Mouse (Mus musculus): ENCODE data around the gene Arhgap30. TPM values are rescaled to one million over a fixed set of nuclear protein-coding genes. Genes with fewer than 3 reads are reported as not detected.

Arhgap30 gene
- 2.9 and 3.8 TPM in 2 replicates for polyA plus RNA-seq (2015; fragmentation: Nextera tagmentation; extraction: Ambion mirVana)

DNA sequence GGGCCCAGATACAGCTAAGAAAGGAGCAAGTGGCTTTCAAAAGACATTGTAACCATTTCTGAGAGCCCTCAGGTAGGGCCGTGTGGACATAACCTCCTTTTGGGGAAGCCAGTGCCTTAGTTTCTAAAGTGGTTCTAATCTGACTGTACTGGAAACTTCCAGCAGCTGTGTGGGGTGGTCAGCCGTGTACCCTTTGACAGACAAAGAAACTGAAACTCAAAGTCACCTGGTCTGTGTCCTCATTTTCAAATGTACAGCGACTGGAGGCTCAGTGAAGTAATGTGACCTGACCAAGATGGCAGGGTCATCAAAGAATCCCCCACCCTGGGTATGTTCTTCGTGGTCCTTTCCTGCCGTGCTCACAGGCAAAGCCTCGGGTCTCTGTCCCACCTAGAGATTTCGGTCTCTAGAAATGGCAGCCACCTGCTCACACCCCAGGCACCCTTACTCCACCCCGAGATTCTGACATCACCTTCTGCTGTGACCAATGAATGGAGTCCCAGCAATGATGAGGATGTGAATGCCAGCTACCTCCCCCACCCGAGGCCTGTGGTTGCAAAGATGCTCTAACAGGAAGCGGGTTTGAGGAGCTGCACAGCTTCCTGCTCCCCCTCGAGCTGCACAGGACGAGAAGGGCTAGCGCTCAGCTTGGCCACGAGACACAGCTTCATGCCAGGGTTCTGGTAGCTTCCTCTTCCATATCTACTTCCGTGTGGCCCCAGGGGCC, at the start of gene Arhgap30:
Arhgap30 (plus strand) TSS at position 579 of the 727 bp plus-strand sequence.
- Histone ChIP-seq H3K4me2 (ENCODE audit: low read depth, low read length) (no peak within 1 kb of the TSS), H3K9ac (ENCODE audit: low read length) (0 out of 2 replicates have a peak within 1 kb of the TSS, but pooled peaks have one; percentile 2), H3K27me3 (ENCODE audit: control insufficient read depth, insufficient read depth, low read length) (no peaks in the 10 kb centered on the region), H3K36me3 (ENCODE audit: control insufficient read depth, insufficient read depth, low read length) (no peaks in the 10 kb centered on the region), H3K9me3 (replicated peaks; ENCODE audit: control insufficient read depth, low read length) (no peaks in the 10 kb centered on the region), H3K4me1 (ENCODE audit: control insufficient read depth, insufficient read depth, low read length) (no peaks in the 10 kb centered on the region), H3K4me3 (replicated peaks; ENCODE audit: low read length) (peak within 1 kb of the TSS; percentile 14), H3K27ac (ENCODE audit: low read length) (peak within 1 kb of the TSS; percentile 54; the same call in 1 of the 2 replicates)
- no peak; the same call in 1 of the 2 replicates for ATAC-seq (ENCODE audit: insufficient read depth, low FRiP score)
- WGBS = 73% methylated on average over 15 of the region's 15 CpGs

DNA sequence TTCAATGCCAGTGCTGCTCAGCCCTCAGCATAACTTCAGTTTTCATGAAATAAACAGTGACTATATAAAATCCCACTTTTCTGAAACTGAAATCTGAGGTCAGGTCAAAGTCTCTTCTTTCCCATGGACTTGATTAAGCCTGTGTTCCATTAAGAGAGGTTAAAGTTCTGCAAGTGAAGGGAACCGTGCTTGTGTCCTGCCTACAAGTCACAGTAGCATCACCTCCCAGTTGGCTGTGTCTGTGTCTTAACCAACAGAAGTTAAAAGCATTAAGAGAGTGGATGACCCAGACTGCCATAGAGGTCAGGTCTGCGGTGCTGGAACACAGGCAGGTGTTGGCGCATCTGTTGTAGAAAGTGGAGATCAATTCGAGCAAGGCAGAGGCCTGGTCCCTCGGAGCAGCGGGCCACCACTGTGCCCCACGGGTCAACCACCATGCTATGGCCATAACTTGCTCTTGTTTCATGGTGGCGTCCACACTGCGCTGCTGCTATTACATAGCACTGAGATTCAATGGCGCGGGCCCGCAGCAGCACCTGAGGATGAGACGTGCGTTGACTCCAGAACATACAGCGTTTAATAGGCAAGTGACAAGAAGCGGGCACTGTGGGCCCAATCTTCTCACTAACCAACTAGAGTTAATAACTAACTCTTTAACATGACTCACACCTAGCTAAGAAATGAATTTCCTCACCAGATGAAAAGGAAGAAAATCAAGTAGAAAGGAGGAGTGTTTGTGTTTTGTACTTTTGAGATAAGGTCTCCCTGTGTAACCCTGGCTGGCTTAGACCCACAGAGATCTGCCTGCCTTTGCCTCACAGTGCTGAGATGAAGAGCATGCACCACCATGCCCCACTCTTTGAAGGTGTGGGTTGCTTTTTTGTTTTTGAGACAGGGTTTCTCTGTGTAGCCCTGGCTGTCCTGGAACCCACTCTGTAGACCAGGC, 46.2 kb upstream of the Arhgap30 start:
- Histone ChIP-seq H3K36me3 (ENCODE audit: control insufficient read depth, insufficient read depth, low read length) (peaks cover 11% of the 10 kb centered on the region), H3K9me3 (replicated peaks; ENCODE audit: control insufficient read depth, low read length) (peaks cover 6% of the 10 kb centered on the region; the same call in 1 of the 2 replicates), H3K9ac (ENCODE audit: low read length) (no peak overlapping the region), H3K27me3 (ENCODE audit: control insufficient read depth, insufficient read depth, low read length) (no peaks in the 10 kb centered on the region), H3K4me2 (ENCODE audit: low read depth, low read length) (no peak overlapping the region), H3K4me3 (replicated peaks; ENCODE audit: low read length) (no peak overlapping the region), H3K4me1 (ENCODE audit: control insufficient read depth, insufficient read depth, low read length) (peaks cover 18% of the 10 kb centered on the region), H3K27ac (ENCODE audit: low read length) (no peak overlapping the region)
- 90% methylated on average over 16 of the region's 16 CpGs for WGBS
- ATAC-seq (ENCODE audit: insufficient read depth, low FRiP score) = 0 out of 2 replicates have a peak, but pooled peaks have one; percentile 25

DNA sequence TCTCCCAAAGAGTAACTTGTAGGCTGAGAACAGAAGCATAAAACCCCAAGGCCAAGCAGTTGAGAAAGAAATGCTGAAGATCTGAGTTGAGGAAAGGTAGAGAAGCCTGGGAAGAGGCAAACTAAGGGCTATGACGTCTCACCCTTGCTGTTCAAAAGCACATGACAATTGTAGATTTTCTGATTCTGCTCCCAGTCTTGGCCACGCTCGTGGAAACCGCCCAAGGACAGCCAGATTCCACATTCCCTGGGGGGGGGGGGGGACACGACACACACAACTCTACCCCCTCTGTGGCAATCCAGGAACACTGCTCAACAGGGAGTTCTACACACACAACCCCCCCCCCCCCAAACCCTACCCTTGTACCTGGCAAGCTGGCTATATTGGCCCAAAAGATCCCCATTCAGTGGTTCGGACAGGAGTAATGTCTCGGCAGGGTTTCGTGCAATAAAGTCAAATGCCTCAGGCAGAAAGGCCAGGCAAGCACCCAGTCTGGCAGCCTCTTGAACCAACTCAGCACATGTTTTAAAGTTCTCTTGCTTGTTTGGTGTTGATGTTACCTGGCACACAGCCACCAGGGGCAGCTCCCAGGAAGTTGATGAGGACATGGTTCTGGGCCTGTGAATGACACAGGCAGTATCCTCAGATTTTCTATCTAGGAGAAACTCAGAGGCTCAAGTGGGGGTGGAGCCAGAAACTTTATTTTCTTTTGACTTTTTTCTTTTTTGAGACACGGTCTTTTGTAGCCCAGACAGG, 44.7 kb upstream of the Arhgap30 start:
- Histone ChIP-seq H3K9me3 (replicated peaks; ENCODE audit: control insufficient read depth, low read length) (peaks cover 6% of the 10 kb centered on the region; the same call in 1 of the 2 replicates), H3K4me3 (replicated peaks; ENCODE audit: low read length) (no peak overlapping the region), H3K36me3 (ENCODE audit: control insufficient read depth, insufficient read depth, low read length) (peaks cover 4% of the 10 kb centered on the region), H3K27ac (ENCODE audit: low read length) (no peak overlapping the region), H3K4me1 (ENCODE audit: control insufficient read depth, insufficient read depth, low read length) (peaks cover 18% of the 10 kb centered on the region), H3K27me3 (ENCODE audit: control insufficient read depth, insufficient read depth, low read length) (no peaks in the 10 kb centered on the region), H3K4me2 (ENCODE audit: low read depth, low read length) (peak overlapping the region; percentile 85), H3K9ac (ENCODE audit: low read length) (no peak overlapping the region; the same call in 1 of the 2 replicates)
- ATAC-seq (ENCODE audit: insufficient read depth, low FRiP score) = peak; percentile 27; the same call in 1 of the 2 replicates
- WGBS = 77% methylated on average over 9 of the region's 9 CpGs

DNA sequence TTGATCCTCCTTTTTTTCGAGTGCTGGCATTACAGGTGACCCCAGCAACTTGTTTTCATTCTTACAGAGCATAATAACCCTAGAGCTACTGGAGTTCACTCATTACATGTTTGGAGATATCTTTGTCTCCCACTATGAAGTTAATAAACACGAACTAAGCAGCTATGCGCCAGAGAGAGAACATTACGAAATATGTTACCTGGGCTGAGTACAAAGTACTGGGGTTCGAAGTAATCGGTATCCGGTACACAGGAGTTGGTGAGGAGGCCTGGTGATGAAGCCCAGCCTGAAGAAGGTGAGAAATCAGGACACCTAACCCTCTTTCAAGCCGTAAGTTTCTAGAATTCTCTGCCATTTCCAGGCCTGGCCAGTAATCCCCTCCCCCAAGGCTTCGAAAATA, 44.0 kb upstream of the Arhgap30 start:
- H3K27me3 ChIP-seq (ENCODE audit: control insufficient read depth, insufficient read depth, low read length) = no peaks in the 10 kb centered on the region
- H3K9ac ChIP-seq (ENCODE audit: low read length) = peak overlapping the region; percentile 92
- peaks cover 18% of the 10 kb centered on the region for H3K4me1 ChIP-seq (ENCODE audit: control insufficient read depth, insufficient read depth, low read length)
- H3K9me3 ChIP-seq (replicated peaks; ENCODE audit: control insufficient read depth, low read length) = peaks cover 6% of the 10 kb centered on the region; the same call in 1 of the 2 replicates
- peak overlapping the region; percentile 68; the same call in 1 of the 2 replicates for H3K27ac ChIP-seq (ENCODE audit: low read length)
- H3K36me3 ChIP-seq (ENCODE audit: control insufficient read depth, insufficient read depth, low read length) = peaks cover 4% of the 10 kb centered on the region
- H3K4me2 ChIP-seq (ENCODE audit: low read depth, low read length) = peak overlapping the region; percentile 85
- H3K4me3 ChIP-seq (replicated peaks; ENCODE audit: low read length) = peak overlapping the region; percentile 90
- ATAC-seq (ENCODE audit: insufficient read depth, low FRiP score) = no peak
- 71% methylated on average over 9 of the region's 9 CpGs for WGBS

DNA sequence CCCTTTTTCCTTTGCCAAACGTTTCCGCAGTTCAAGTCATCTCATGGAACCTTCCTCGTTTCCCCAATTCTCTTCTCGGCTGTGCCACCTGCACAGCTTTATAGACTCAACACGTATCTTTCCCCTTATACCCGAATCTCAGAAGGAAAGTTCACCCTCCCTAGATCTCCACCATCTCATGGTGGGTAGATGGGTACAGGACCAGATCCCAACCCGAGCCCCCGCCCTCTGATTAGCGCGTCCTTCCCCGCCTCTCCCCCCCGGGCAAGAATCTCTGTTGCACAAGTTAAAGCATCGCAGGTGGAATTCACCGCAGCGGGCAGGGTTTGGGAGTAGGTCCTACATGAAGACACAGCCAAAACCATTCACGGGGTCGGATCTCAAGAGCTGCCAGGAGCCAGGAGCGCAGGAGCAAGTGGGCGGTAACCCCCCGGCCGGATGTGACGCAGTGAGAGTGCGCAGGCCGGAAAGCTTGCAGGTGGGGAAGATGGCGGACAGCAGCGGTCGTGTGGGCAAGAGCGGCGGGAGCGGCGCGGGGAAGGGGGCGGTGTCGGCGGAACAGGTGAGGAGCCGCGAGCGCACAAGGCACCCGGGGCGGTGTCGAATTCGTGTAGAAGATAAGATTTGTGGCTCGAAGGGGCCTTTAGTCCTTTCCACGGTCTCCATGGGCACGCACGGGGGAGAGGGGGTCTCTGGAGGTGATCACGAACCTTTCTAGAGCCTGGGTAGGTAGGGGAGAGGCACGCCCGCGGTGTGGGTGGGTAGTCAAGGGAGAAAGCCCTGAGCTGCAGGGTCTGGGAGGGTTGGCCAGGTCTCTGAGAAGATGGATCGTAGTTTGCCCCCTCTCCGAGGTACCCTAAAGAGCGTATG, 43.3 kb upstream of the Arhgap30 start, which contains the start of the genes Nit1 and Pfdn2:
Nit1 (minus strand) TSS at position 422 of the 870 bp plus-strand sequence.
Pfdn2 (plus strand) TSS at position 446 of the 870 bp plus-strand sequence.
- WGBS = 1% methylated on average over 52 of the region's 53 CpGs
- Histone ChIP-seq H3K4me2 (ENCODE audit: low read depth, low read length) (peak within 1 kb of the TSS; percentile 85), H3K4me3 (replicated peaks; ENCODE audit: low read length) (peak within 1 kb of the TSS; percentile 90), H3K9ac (ENCODE audit: low read length) (peak within 1 kb of the TSS; percentile 92), H3K27ac (ENCODE audit: low read length) (peak within 1 kb of the TSS; percentile 68), H3K27me3 (ENCODE audit: control insufficient read depth, insufficient read depth, low read length) (no peaks in the 10 kb centered on the region), H3K4me1 (ENCODE audit: control insufficient read depth, insufficient read depth, low read length) (peaks cover 18% of the 10 kb centered on the region), H3K36me3 (ENCODE audit: control insufficient read depth, insufficient read depth, low read length) (peaks cover 4% of the 10 kb centered on the region), H3K9me3 (replicated peaks; ENCODE audit: control insufficient read depth, low read length) (peaks cover 6% of the 10 kb centered on the region; the same call in 1 of the 2 replicates)
- peak; percentile 90 for ATAC-seq (ENCODE audit: insufficient read depth, low FRiP score)

DNA sequence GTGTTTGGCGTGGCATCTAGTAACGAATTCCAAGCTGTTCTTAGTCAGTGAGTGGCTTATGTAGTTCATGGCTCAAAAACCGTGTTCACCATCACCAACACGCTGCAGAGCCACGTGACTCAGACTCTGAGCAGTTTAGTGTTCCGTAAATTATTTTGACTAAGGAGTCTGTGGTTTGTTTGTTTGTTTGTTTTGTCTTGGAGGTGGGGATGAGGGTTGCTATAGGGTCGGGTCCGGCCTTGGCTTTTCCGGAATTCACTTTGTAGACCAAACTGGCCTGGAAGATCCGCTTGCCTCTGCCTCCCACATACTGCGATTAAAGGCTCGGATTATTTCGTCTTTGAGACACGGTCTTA, 42.7 kb upstream of the Arhgap30 start:
- H3K4me1 ChIP-seq (ENCODE audit: control insufficient read depth, insufficient read depth, low read length) = peaks cover 18% of the 10 kb centered on the region
- under 1% methylated on average over 14 of the region's 14 CpGs for WGBS
- no peaks in the 10 kb centered on the region for H3K27me3 ChIP-seq (ENCODE audit: control insufficient read depth, insufficient read depth, low read length)
- H3K4me2 ChIP-seq (ENCODE audit: low read depth, low read length) = peak overlapping the region; percentile 85
- H3K9ac ChIP-seq (ENCODE audit: low read length) = peak overlapping the region; percentile 92
- peaks cover 4% of the 10 kb centered on the region for H3K36me3 ChIP-seq (ENCODE audit: control insufficient read depth, insufficient read depth, low read length)
- H3K9me3 ChIP-seq (replicated peaks; ENCODE audit: control insufficient read depth, low read length) = peaks cover 6% of the 10 kb centered on the region; the same call in 1 of the 2 replicates
- H3K4me3 ChIP-seq (replicated peaks; ENCODE audit: low read length) = peak overlapping the region; percentile 90
- H3K27ac ChIP-seq (ENCODE audit: low read length) = no peak overlapping the region
- ATAC-seq (ENCODE audit: insufficient read depth, low FRiP score) = no peak; the same call in 1 of the 2 replicates

DNA sequence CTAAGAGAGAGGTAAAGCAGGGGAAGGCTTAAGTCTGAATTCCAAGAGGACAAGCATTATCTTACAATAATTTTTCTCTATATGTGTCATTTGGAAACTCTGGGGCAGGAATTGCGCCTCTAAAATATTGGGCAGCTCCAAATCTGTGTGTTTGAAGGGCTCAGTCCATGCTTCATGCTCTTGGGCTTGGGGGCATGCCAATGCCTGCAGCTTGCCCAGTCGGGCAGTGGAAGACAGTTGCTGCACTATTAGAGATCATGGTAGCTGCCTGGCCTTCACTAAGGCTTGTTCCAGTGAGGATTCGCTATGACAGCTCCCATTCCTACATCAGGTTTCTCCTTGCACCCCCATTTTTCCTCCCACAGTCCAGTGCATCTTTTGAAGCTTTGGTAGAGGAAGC, 40.1 kb upstream of the Arhgap30 start:
- ATAC-seq (ENCODE audit: insufficient read depth, low FRiP score) = no peak
- WGBS = 90% methylated on average over 3 of the region's 3 CpGs
- Histone ChIP-seq H3K4me2 (ENCODE audit: low read depth, low read length) (no peak overlapping the region), H3K4me3 (replicated peaks; ENCODE audit: low read length) (no peak overlapping the region), H3K4me1 (ENCODE audit: control insufficient read depth, insufficient read depth, low read length) (peaks cover 18% of the 10 kb centered on the region), H3K36me3 (ENCODE audit: control insufficient read depth, insufficient read depth, low read length) (no peaks in the 10 kb centered on the region), H3K9me3 (replicated peaks; ENCODE audit: control insufficient read depth, low read length) (peaks cover 6% of the 10 kb centered on the region; the same call in 1 of the 2 replicates), H3K27ac (ENCODE audit: low read length) (no peak overlapping the region), H3K27me3 (ENCODE audit: control insufficient read depth, insufficient read depth, low read length) (no peaks in the 10 kb centered on the region), H3K9ac (ENCODE audit: low read length) (no peak overlapping the region)

Measured in stomach, embryonic 16.5 days (tissue).